Mouse (Mus musculus) intestine, embryonic 14.5 days (tissue): ENCODE data around the gene Arfgap2. TPM values are rescaled to one million over a fixed set of nuclear protein-coding genes. Genes with fewer than 3 reads are reported as not detected.

Experiments
- ATAC-seq: fragments of 200-750 bp; cut with Nextera tagmentation; replicated peaks from 2 replicates; pipeline ENCODE4 v1.8.0; 2017; ENCODE audit warnings: low read depth, moderate number of reproducible peaks, moderate TSS enrichment, moderate library complexity; ENCODE audit not compliant: low FRiP score, low TSS enrichment
- DNase-seq: peaks from one replicate; pipeline ENCODE4 v3.0.0-alpha.2; 2018; ENCODE audit warnings: low spot score
- H3K27ac ChIP-seq: fragments of 300-500 bp; sonication (generic); 2 replicates; pipeline ENCODE4 v1.5.1; 2014; ENCODE audit warnings: low read depth, mild to moderate bottlenecking, control low read depth
- H3K27me3 ChIP-seq: fragments of 300-500 bp; sonication (generic); replicated peaks from 2 replicates; pipeline ENCODE4 v1.6.1; 2014; ENCODE audit warnings: low read length, control low read depth; ENCODE audit not compliant: control insufficient read depth, insufficient read depth
- H3K36me3 ChIP-seq: fragments of 300-500 bp; sonication (generic); 2 replicates; pipeline ENCODE4 v1.6.1; 2014; ENCODE audit warnings: low read length, control low read depth; ENCODE audit not compliant: control insufficient read depth, insufficient read depth
- H3K4me1 ChIP-seq: fragments of 300-500 bp; sonication (generic); replicated peaks from 2 replicates; pipeline ENCODE4 v1.6.1; 2014; ENCODE audit warnings: low read length, control low read depth, mixed read lengths; ENCODE audit not compliant: control insufficient read depth, insufficient read depth
- H3K4me2 ChIP-seq: fragments of 300-500 bp; sonication (generic); 2 replicates; pipeline ENCODE4 v1.6.1; 2014; ENCODE audit warnings: low read length
- H3K4me3 ChIP-seq: fragments of 300-500 bp; sonication (generic); 2 replicates; pipeline ENCODE4 v1.5.1; 2014; ENCODE audit warnings: low read depth, low read length, control low read depth, mixed read lengths
- H3K9ac ChIP-seq: fragments of 300-500 bp; sonication (generic); 2 replicates; pipeline ENCODE4 v1.6.1; 2014; ENCODE audit warnings: mild to moderate bottlenecking, low read length
- H3K9me3 ChIP-seq: fragments of 300-500 bp; sonication (generic); 2 replicates; pipeline ENCODE4 v1.6.1; 2016; ENCODE audit warnings: low read length, control low read depth; ENCODE audit not compliant: control insufficient read depth
- WGBS: fragments of 180-500 bp; shearing (Covaris S2); extraction: QIAGEN DNeasy Blood & Tissue Kit; methylation state at CpG from one replicate; pipeline ENCODE4 v1.1.7; 2014; 5-methylcytosine and 5-hydroxymethylcytosine counted together
- polyA plus RNA-seq: library from polyadenylated mRNA; unstranded; fragments of >200 nt; fragmentation: Nextera tagmentation; extraction: Ambion mirVana; gene quantifications from 2 replicates; pipeline ENCODE4 v1.2.1, GENCODE M21; 2014

The Arfgap2 gene
- polyA plus RNA-seq, 1 experiment from 2014 or later: 72.4 TPM

GRCm38 (mm10) chr2:91309546-91309945 lies 44.8 kb downstream of the Arfgap2 start:
- Histone ChIP-seq H3K4me3 (no peak overlapping the region), H3K27me3 (no peaks in the 10 kb centered on the region), H3K4me2 (no peak overlapping the region), H3K4me1 (no peaks in the 10 kb centered on the region), H3K27ac (no peak overlapping the region), H3K36me3 (no peaks in the 10 kb centered on the region), H3K9ac (no peak overlapping the region), H3K9me3 (no peaks in the 10 kb centered on the region)
- WGBS: 68% methylated on average over 3 of the region's 3 CpGs
- ATAC-seq: no peak
- no peak for DNase-seq

- ATAC-seq (no peak), DNase-seq (no peak)
- peak overlapping the region; percentile 12; the same call in 1 of the 2 replicates for H3K27ac ChIP-seq
- no peaks in the 10 kb centered on the region for H3K9me3 ChIP-seq
- no peaks in the 10 kb centered on the region for H3K36me3 ChIP-seq
- no peaks in the 10 kb centered on the region for H3K4me1 ChIP-seq
- no peak overlapping the region for H3K9ac ChIP-seq
- H3K4me2 ChIP-seq: no peak overlapping the region
- H3K27me3 ChIP-seq: no peaks in the 10 kb centered on the region
- WGBS: 57% methylated on average over 10 of the region's 10 CpGs
- H3K4me3 ChIP-seq: no peak overlapping the region
These were observed 48.0 kb downstream of the Arfgap2 start for GRCm38 (mm10) chr2:91312578-91313311.

DNA sequence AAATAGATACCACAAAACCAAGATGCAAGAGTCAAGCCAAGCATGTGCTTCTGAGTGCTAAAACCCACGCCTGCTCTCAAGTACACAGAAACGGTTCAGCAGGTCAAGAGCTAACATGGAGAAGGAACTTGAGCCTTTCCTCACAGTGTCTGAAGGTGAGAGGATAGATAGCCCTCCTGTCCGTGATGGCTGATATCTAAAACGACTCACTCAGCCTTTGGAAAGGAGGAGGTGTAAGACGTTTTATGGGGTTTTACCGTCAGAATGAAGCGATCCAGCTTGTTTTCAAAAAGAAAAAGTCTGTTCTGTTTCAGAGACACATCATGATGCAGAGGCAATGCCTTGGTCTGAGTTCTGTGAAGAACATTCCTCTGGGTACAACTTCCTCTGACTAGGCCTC lies 49.4 kb downstream of the Arfgap2 start:
- Histone ChIP-seq H3K9ac (no peak overlapping the region), H3K9me3 (no peaks in the 10 kb centered on the region), H3K27me3 (no peaks in the 10 kb centered on the region), H3K4me1 (no peaks in the 10 kb centered on the region; the same call in 1 of the 2 replicates), H3K27ac (no peak overlapping the region), H3K36me3 (no peaks in the 10 kb centered on the region), H3K4me2 (no peak overlapping the region), H3K4me3 (no peak overlapping the region)
- no peak for DNase-seq
- 75% methylated on average over 7 of the region's 7 CpGs for WGBS
- ATAC-seq: no peak

DNA sequence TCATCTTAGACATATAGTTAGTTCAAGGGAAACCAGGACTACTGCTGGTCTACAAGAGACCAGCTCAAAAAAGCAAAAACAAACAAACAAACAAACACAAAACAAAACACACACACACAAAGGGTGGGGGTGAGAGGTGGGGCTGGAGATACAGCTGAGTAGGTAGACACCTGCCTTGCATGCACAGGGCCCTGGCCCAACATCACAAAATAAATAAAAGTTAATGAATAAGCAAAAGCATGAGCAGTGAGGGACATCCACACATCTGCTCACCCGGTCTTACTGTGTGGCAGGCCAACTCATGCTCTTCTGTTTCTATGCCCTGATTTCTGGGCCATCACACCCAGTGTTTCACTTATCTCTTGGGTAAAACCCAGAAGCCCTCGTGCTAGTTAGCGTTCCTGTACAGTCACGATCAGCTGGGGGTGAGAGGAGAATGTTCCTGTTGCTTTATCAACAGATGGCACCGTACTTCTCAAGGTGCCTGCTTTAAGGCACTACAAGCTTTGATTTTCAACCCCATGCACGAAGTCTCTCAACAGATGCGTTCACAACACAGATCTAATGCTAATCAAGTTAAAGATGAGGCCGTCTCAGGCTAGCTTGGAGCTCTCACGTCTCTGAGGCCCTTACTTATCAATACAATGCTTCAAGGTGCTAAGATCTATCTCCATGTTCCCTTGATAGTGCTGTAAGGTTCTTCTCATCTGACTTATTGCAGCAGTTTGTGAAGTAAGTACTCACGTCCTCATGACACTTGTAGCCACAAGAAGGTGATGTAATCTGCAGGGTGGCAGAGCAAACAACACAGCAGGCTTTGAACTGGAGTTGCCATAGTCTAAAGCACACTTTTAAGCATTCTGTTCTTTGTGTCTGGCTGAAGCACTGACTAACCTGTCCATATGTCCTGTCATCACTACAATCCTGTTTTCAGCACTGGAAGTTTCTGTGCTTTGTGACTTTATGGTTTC lies 56.1 kb downstream of the Arfgap2 start:
- Histone ChIP-seq H3K4me2 (no peak overlapping the region), H3K9ac (no peak overlapping the region), H3K4me1 (no peaks in the 10 kb centered on the region; the same call in 1 of the 2 replicates), H3K4me3 (no peak overlapping the region), H3K9me3 (no peaks in the 10 kb centered on the region), H3K27me3 (no peaks in the 10 kb centered on the region), H3K27ac (peak overlapping the region; percentile 12; the same call in 1 of the 2 replicates), H3K36me3 (0 out of 2 replicates have a peak, but pooled peaks cover 2% of the 10 kb centered on the region)
- 69% methylated on average over 10 of the region's 10 CpGs for WGBS
- no peak for DNase-seq
- no peak for ATAC-seq

GRCm38 (mm10) chr2:91321923-91322322 lies 57.1 kb downstream of the Arfgap2 start:
- no peak for ATAC-seq
- no peak overlapping the region for H3K4me2 ChIP-seq

DNA sequence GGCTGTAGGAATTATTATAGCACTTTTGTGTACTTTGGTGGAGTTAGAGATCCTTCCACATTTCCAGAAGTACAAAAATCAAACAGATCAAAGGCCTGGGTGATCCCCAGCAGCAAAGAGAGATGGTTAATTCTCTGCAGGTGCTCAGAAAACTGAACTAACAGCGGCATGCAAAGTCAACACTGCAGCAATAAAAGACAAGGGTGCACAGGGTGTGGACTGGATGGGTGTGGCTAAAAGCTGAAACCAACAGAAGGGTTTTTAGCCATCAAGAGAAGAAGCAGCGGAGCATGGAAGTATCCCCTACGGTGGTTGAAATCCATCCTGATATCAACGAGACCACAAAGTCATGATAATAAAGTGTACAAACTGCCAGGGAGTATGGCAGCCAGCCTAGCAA lies 57.7 kb downstream of the Arfgap2 start:
- Histone ChIP-seq H3K36me3 (0 out of 2 replicates have a peak, but pooled peaks cover 2% of the 10 kb centered on the region), H3K9me3 (no peaks in the 10 kb centered on the region), H3K4me1 (no peaks in the 10 kb centered on the region; the same call in none of the 2 replicates), H3K27ac (peak overlapping the region; percentile 52), H3K27me3 (no peaks in the 10 kb centered on the region), H3K4me3 (no peak overlapping the region), H3K4me2 (no peak overlapping the region), H3K9ac (no peak overlapping the region)
- ATAC-seq (peak; percentile 86), DNase-seq (no peak)
- WGBS: 65% methylated on average over 4 of the region's 4 CpGs

More at GRCm38 (mm10) chr2:91321923-91322322, 57.1 kb downstream of the Arfgap2 start:
- no peak overlapping the region for H3K4me3 ChIP-seq
- peak overlapping the region; percentile 12; the same call in 1 of the 2 replicates for H3K27ac ChIP-seq
- DNase-seq: no peak
- H3K4me1 ChIP-seq: no peaks in the 10 kb centered on the region; the same call in none of the 2 replicates
- H3K9ac ChIP-seq: no peak overlapping the region
- H3K9me3 ChIP-seq: no peaks in the 10 kb centered on the region
- no peaks in the 10 kb centered on the region for H3K27me3 ChIP-seq
- H3K36me3 ChIP-seq: 0 out of 2 replicates have a peak, but pooled peaks cover 2% of the 10 kb centered on the region
- WGBS: 68% methylated on average over 2 of the region's 2 CpGs

DNA sequence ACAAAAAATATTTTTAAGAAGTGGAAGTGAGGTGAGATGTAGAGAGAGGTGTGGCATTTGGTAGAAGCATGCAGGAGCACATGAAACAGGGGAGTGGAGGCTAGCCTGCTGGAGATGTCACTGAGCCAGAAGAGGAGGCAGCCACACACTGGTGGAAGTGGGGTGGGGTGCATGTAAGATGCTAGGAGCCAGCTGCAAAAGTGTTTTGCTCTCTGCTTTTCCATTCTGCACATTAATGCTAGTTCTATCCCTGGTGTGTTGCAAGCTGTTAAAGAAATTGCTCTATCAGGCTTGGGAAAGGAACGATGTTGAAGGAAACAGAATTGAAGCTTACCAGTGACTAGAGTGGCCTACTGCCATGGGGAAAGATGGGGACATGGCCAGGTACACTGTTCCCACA lies 59.6 kb downstream of the Arfgap2 start:
- peaks cover 9% of the 10 kb centered on the region for H3K4me1 ChIP-seq
- H3K4me3 ChIP-seq: no peak overlapping the region
- WGBS: 81% methylated on average over 1 of the region's 1 CpGs
- H3K36me3 ChIP-seq: 0 out of 2 replicates have a peak, but pooled peaks cover 2% of the 10 kb centered on the region
- H3K27ac ChIP-seq: no peak overlapping the region
- DNase-seq (no peak), ATAC-seq (no peak)
- no peak overlapping the region for H3K4me2 ChIP-seq
- H3K9ac ChIP-seq: no peak overlapping the region
- H3K9me3 ChIP-seq: no peaks in the 10 kb centered on the region
- no peaks in the 10 kb centered on the region for H3K27me3 ChIP-seq

- no peak for DNase-seq
- no peak overlapping the region for H3K4me2 ChIP-seq
- H3K36me3 ChIP-seq: 0 out of 2 replicates have a peak, but pooled peaks cover 2% of the 10 kb centered on the region
- ATAC-seq: no peak
- H3K4me1 ChIP-seq: peaks cover 9% of the 10 kb centered on the region
- H3K27me3 ChIP-seq: no peaks in the 10 kb centered on the region
- H3K4me3 ChIP-seq: no peak overlapping the region
- H3K9me3 ChIP-seq: no peaks in the 10 kb centered on the region
- H3K27ac ChIP-seq: no peak overlapping the region
- no peak overlapping the region for H3K9ac ChIP-seq
- 58% methylated on average over 15 of the region's 15 CpGs for WGBS
These were observed 60.1 kb downstream of the Arfgap2 start for GRCm38 (mm10) chr2:91324761-91325421.
